Mouse (Mus musculus) liver, embryonic 12.5 days (tissue): ENCODE results near the gene 1190002N15Rik. TPM values are rescaled to one million over a fixed set of nuclear protein-coding genes. Genes with fewer than 3 reads are reported as not detected.

ENCODE experiments used
- ATAC-seq: fragments of 200-750 bp; cut with Nextera tagmentation; 2 replicates; pipeline ENCODE4 v1.8.0; 2017; ENCODE audit warnings: moderate number of reproducible peaks, mild to moderate bottlenecking, moderate library complexity
- H3K27ac ChIP-seq: fragments of 300-500 bp; sonication (generic); 2 replicates; pipeline ENCODE4 v1.5.1; 2016; ENCODE audit warnings: mild to moderate bottlenecking
- H3K27me3 ChIP-seq: fragments of 300-500 bp; sonication (generic); replicated peaks from 2 replicates; pipeline ENCODE4 v1.6.1; 2016; ENCODE audit warnings: mild to moderate bottlenecking, moderate library complexity
- H3K36me3 ChIP-seq: fragments of 300-500 bp; sonication (generic); 2 replicates; pipeline ENCODE4 v1.6.1; 2016; ENCODE audit warnings: mild to moderate bottlenecking, moderate library complexity
- H3K4me1 ChIP-seq: fragments of 300-500 bp; sonication (generic); 2 replicates; pipeline ENCODE4 v1.6.1; 2016
- H3K4me2 ChIP-seq: fragments of 300-500 bp; sonication (generic); 2 replicates; pipeline ENCODE4 v1.6.1; 2016; ENCODE audit warnings: mild to moderate bottlenecking, moderate library complexity
- H3K4me3 ChIP-seq: fragments of 300-500 bp; sonication (generic); 2 replicates; pipeline ENCODE4 v1.5.1; 2016; ENCODE audit warnings: mild to moderate bottlenecking, moderate library complexity
- H3K9ac ChIP-seq: fragments of 300-500 bp; sonication (generic); 2 replicates; pipeline ENCODE4 v1.6.1; 2016; ENCODE audit warnings: mild to moderate bottlenecking, moderate library complexity
- H3K9me3 ChIP-seq: fragments of 300-500 bp; sonication (generic); replicated peaks from 2 replicates; pipeline ENCODE4 v1.6.1; 2016; ENCODE audit warnings: mild to moderate bottlenecking, moderate library complexity
- WGBS: fragments of 180-500 bp; shearing (Covaris S2); methylation state at CpG from one replicate; pipeline ENCODE4 v1.1.7; 2016; ENCODE audit not compliant: insufficient replicate concordance; 5-methylcytosine and 5-hydroxymethylcytosine counted together
- polyA plus RNA-seq: library from polyadenylated mRNA; unstranded; fragments of >200 nt; fragmentation: Nextera tagmentation; extraction: Ambion mirVana; gene quantifications from 2 replicates; pipeline ENCODE4 v1.2.1, GENCODE M21; 2016

Gene 1190002N15Rik
- polyA plus RNA-seq, 1 experiment from 2014 or later, result 13.8 TPM

GRCm38 (mm10) chr9:94472963-94473582, 64.8 kb downstream of the 1190002N15Rik start:
- no peak for ATAC-seq
- H3K36me3 ChIP-seq, result no peaks in the 10 kb centered on the region
- no peak overlapping the region for H3K9ac ChIP-seq
- no peak overlapping the region for H3K4me2 ChIP-seq
- H3K4me3 ChIP-seq, result no peak overlapping the region
- no peaks in the 10 kb centered on the region for H3K27me3 ChIP-seq
- 66% methylated on average over 10 of the region's 10 CpGs for WGBS
- H3K4me1 ChIP-seq, result no peaks in the 10 kb centered on the region
- H3K9me3 ChIP-seq, result no peaks in the 10 kb centered on the region
- no peak overlapping the region for H3K27ac ChIP-seq

- no peaks in the 10 kb centered on the region for H3K4me1 ChIP-seq
- no peaks in the 10 kb centered on the region for H3K36me3 ChIP-seq
- H3K4me2 ChIP-seq, result no peak overlapping the region
- WGBS, result 37% methylated on average over 2 of the region's 2 CpGs
- no peak overlapping the region for H3K9ac ChIP-seq
- H3K27ac ChIP-seq, result no peak overlapping the region
- no peak overlapping the region for H3K4me3 ChIP-seq
- ATAC-seq, result no peak
- no peaks in the 10 kb centered on the region for H3K27me3 ChIP-seq
- H3K9me3 ChIP-seq, result no peaks in the 10 kb centered on the region
Observed at GRCm38 (mm10) chr9:94471485-94471884, 66.4 kb downstream of the 1190002N15Rik start.

Other genes with a start within 250 kb of the 1190002N15Rik start
- 1.6 and 1.7 TPM in 2 replicates for gene Slc9a9, start 131.8 kb upstream of the 1190002N15Rik start, polyA plus RNA-seq